Mouse (Mus musculus): ENCODE results near the gene Kdf1. TPM values are rescaled to one million over a fixed set of nuclear protein-coding genes. Genes with fewer than 3 reads are reported as not detected.
A peak's percentile ranks its signal among the peaks of the same experiment; 100 is the strongest.

The Kdf1 gene
- polyA plus RNA-seq, 1 experiment from 2014 or later, result 0.89 TPM

DNA sequence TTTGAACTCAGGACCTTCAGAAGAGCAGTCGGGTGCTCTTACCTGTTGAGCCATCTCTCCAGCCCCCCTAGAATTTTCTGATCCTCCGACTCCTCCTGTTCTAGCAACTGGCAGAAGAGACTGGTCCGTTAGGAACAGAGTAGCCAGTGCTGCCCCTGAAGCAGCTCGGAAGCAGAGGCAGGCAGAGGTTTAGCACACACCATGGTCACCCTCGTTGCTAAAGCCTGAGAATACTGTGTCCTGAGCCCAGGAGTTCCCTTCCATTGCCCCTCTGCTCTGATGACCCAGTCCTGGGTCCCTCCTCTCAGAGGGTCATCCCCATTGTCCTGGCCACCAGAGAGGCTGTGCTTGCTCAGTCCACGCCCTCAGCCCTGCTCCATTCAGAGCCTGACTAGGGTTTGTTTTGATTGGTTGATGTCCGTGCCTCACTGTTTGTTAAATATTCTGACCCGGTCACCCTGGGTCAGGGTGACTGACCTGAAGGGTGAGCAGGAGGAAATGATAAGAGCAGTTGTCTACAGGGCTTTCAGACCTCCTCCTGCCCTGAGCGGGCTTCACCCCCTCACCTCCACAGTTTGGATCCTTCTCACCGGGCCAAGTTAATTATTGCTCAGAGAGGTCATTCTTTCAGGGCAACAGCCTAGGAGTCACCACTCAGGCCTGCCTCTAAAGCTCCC, 38.4 kb downstream of the Kdf1 start:
- H3K27me3 ChIP-seq (replicated peaks; ENCODE audit: control insufficient read depth, insufficient read depth, low read length), result peaks cover 4% of the 10 kb centered on the region; the same call in 1 of the 2 replicates
- H3K4me2 ChIP-seq, result peak overlapping the region; percentile 35; the same call in 1 of the 2 replicates
- H3K9me3 ChIP-seq (ENCODE audit: control insufficient read depth, low read length), result no peaks in the 10 kb centered on the region
- no peak for DNase-seq (ENCODE audit: low spot score)
- 42% methylated on average over 10 of the region's 10 CpGs for WGBS
- H3K9ac ChIP-seq (ENCODE audit: low read depth, low read length), result no peak overlapping the region
- H3K36me3 ChIP-seq (ENCODE audit: control insufficient read depth, insufficient read depth, low read length), result no peaks in the 10 kb centered on the region
- H3K27ac ChIP-seq (ENCODE audit: low read depth, low read length), result 0 out of 2 replicates have a peak overlapping the region, but pooled peaks have one; percentile 49
- no peak overlapping the region for H3K4me3 ChIP-seq (ENCODE audit: low read depth, low read length)
- peaks cover 13% of the 10 kb centered on the region for H3K4me1 ChIP-seq (replicated peaks; ENCODE audit: control insufficient read depth, insufficient read depth, low read length)
- ATAC-seq (replicated peaks; ENCODE audit: low FRiP score), result peak; percentile 80

DNA sequence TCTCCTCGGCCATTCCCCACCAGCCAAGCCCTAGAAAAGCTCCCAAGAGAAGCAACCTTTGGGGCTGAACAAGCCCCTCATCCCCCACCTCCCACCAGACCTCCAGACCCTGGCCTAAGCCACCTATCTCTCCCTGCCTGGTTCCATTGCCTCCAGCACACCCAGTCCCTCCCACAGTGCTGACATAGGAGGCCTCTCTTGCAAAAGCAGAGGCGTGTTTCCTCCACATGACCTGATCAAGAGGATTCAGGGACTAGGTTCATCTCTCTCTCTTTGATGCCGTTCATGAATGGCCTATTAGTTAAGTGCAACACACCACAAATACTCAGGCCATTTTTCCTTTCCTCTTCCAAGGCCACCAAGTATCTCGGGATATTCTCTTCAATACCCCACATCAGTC, 41.1 kb downstream of the Kdf1 start:
- Histone ChIP-seq H3K4me3 (ENCODE audit: low read depth, low read length) (no peak overlapping the region), H3K4me1 (replicated peaks; ENCODE audit: control insufficient read depth, insufficient read depth, low read length) (no peaks in the 10 kb centered on the region), H3K9me3 (ENCODE audit: control insufficient read depth, low read length) (peaks cover 4% of the 10 kb centered on the region; the same call in 1 of the 2 replicates), H3K27ac (ENCODE audit: low read depth, low read length) (no peak overlapping the region), H3K9ac (ENCODE audit: low read depth, low read length) (no peak overlapping the region), H3K4me2 (no peak overlapping the region), H3K36me3 (ENCODE audit: control insufficient read depth, insufficient read depth, low read length) (no peaks in the 10 kb centered on the region), H3K27me3 (replicated peaks; ENCODE audit: control insufficient read depth, insufficient read depth, low read length) (peaks cover 4% of the 10 kb centered on the region; the same call in 1 of the 2 replicates)
- WGBS, result 63% methylated on average over 4 of the region's 4 CpGs
- ATAC-seq (replicated peaks; ENCODE audit: low FRiP score) (no peak), DNase-seq (ENCODE audit: low spot score) (no peak)

DNA sequence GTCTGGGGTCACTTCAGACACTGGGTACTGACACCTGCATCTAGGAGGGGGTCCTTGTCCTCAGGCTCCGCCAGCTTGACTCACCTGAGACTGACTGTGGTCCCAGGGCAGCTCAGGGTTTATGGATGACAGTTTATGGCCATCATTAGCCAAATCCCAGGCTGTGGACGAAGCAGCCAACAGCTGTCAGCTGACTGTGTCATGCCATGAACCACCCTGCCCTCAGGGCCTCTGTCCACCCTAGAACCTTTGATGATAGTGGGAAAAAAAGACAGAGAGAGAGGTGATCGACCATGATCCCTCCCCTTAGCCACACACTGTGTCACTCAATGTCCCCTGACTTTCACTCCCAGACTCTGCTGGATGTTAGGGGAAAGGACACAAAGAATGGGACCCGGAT, 42.9 kb downstream of the Kdf1 start:
- no peaks in the 10 kb centered on the region for H3K4me1 ChIP-seq (replicated peaks; ENCODE audit: control insufficient read depth, insufficient read depth, low read length)
- no peak for ATAC-seq (replicated peaks; ENCODE audit: low FRiP score)
- 78% methylated on average over 4 of the region's 4 CpGs for WGBS

GRCm38 (mm10) chr4:133563123-133563571, 44.4 kb downstream of the Kdf1 start:
- Histone ChIP-seq H3K9me3 (ENCODE audit: control insufficient read depth, low read length) (peaks cover 4% of the 10 kb centered on the region; the same call in 1 of the 2 replicates), H3K9ac (ENCODE audit: low read depth, low read length) (no peak overlapping the region), H3K4me2 (no peak overlapping the region), H3K4me1 (replicated peaks; ENCODE audit: control insufficient read depth, insufficient read depth, low read length) (no peaks in the 10 kb centered on the region), H3K4me3 (ENCODE audit: low read depth, low read length) (no peak overlapping the region), H3K27me3 (replicated peaks; ENCODE audit: control insufficient read depth, insufficient read depth, low read length) (no peaks in the 10 kb centered on the region), H3K36me3 (ENCODE audit: control insufficient read depth, insufficient read depth, low read length) (no peaks in the 10 kb centered on the region), H3K27ac (ENCODE audit: low read depth, low read length) (no peak overlapping the region)
- ATAC-seq (replicated peaks; ENCODE audit: low FRiP score), result no peak
- DNase-seq (ENCODE audit: low spot score), result no peak
- 74% methylated on average over 11 of the region's 11 CpGs for WGBS

More for the DNA sequence above, 42.9 kb downstream of the Kdf1 start:
- no peak for DNase-seq (ENCODE audit: low spot score)
- H3K27ac ChIP-seq (ENCODE audit: low read depth, low read length), result no peak overlapping the region
- H3K9me3 ChIP-seq (ENCODE audit: control insufficient read depth, low read length), result peaks cover 4% of the 10 kb centered on the region; the same call in 1 of the 2 replicates
- H3K4me2 ChIP-seq, result no peak overlapping the region
- no peaks in the 10 kb centered on the region for H3K36me3 ChIP-seq (ENCODE audit: control insufficient read depth, insufficient read depth, low read length)
- no peaks in the 10 kb centered on the region for H3K27me3 ChIP-seq (replicated peaks; ENCODE audit: control insufficient read depth, insufficient read depth, low read length)
- H3K9ac ChIP-seq (ENCODE audit: low read depth, low read length), result no peak overlapping the region
- H3K4me3 ChIP-seq (ENCODE audit: low read depth, low read length), result no peak overlapping the region

DNA sequence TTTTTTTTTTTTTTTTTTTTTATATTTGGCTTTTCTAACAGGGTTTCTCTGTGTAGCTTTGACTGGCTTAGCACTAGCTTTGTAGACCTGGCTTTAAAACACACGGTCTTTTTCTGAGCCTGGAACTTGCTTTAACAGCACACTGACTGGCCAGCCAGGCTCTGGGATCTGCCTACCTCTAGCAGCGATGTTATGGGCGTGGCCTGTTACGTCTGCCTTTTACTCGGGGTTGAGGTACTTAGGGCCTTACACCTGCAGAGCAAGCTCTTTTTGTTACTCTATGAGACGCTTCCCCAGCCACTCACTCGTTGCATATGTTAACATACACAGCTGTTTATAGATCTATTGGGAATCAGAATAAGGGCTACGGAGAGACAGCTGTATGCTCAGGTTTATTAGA, 48.5 kb downstream of the Kdf1 start:
- DNase-seq (ENCODE audit: low spot score) (no peak), ATAC-seq (replicated peaks; ENCODE audit: low FRiP score) (no peak)
- WGBS, result 31% methylated on average over 8 of the region's 8 CpGs
- no peaks in the 10 kb centered on the region for H3K4me1 ChIP-seq (replicated peaks; ENCODE audit: control insufficient read depth, insufficient read depth, low read length)
- no peak overlapping the region for H3K9ac ChIP-seq (ENCODE audit: low read depth, low read length)
- no peaks in the 10 kb centered on the region for H3K27me3 ChIP-seq (replicated peaks; ENCODE audit: control insufficient read depth, insufficient read depth, low read length)
- H3K36me3 ChIP-seq (ENCODE audit: control insufficient read depth, insufficient read depth, low read length), result no peaks in the 10 kb centered on the region
- no peak overlapping the region for H3K27ac ChIP-seq (ENCODE audit: low read depth, low read length)
- peaks cover 4% of the 10 kb centered on the region; the same call in 1 of the 2 replicates for H3K9me3 ChIP-seq (ENCODE audit: control insufficient read depth, low read length)
- H3K4me3 ChIP-seq (ENCODE audit: low read depth, low read length), result no peak overlapping the region
- H3K4me2 ChIP-seq, result no peak overlapping the region

GRCm38 (mm10) chr4:133569291-133570065, 50.7 kb downstream of the Kdf1 start:
- Histone ChIP-seq H3K36me3 (ENCODE audit: control insufficient read depth, insufficient read depth, low read length) (no peaks in the 10 kb centered on the region), H3K9ac (ENCODE audit: low read depth, low read length) (no peak overlapping the region), H3K27me3 (replicated peaks; ENCODE audit: control insufficient read depth, insufficient read depth, low read length) (no peaks in the 10 kb centered on the region), H3K4me2 (no peak overlapping the region; the same call in 1 of the 2 replicates), H3K27ac (ENCODE audit: low read depth, low read length) (no peak overlapping the region), H3K9me3 (ENCODE audit: control insufficient read depth, low read length) (peaks cover 1% of the 10 kb centered on the region; the same call in 1 of the 2 replicates), H3K4me3 (ENCODE audit: low read depth, low read length) (no peak overlapping the region), H3K4me1 (replicated peaks; ENCODE audit: control insufficient read depth, insufficient read depth, low read length) (no peaks in the 10 kb centered on the region)
- 79% methylated on average over 10 of the region's 10 CpGs for WGBS
- DNase-seq (ENCODE audit: low spot score), result no peak
- ATAC-seq (replicated peaks; ENCODE audit: low FRiP score), result no peak

GRCm38 (mm10) chr4:133570066-133570466, 51.3 kb downstream of the Kdf1 start:
- no peak overlapping the region for H3K4me3 ChIP-seq (ENCODE audit: low read depth, low read length)
- no peak for DNase-seq (ENCODE audit: low spot score)
- no peaks in the 10 kb centered on the region for H3K9me3 ChIP-seq (ENCODE audit: control insufficient read depth, low read length)
- H3K9ac ChIP-seq (ENCODE audit: low read depth, low read length), result no peak overlapping the region
- H3K4me2 ChIP-seq, result no peak overlapping the region; the same call in 1 of the 2 replicates
- ATAC-seq (replicated peaks; ENCODE audit: low FRiP score), result no peak
- WGBS, result 46% methylated on average over 10 of the region's 10 CpGs
- no peaks in the 10 kb centered on the region for H3K4me1 ChIP-seq (replicated peaks; ENCODE audit: control insufficient read depth, insufficient read depth, low read length)
- no peaks in the 10 kb centered on the region for H3K36me3 ChIP-seq (ENCODE audit: control insufficient read depth, insufficient read depth, low read length)
- H3K27me3 ChIP-seq (replicated peaks; ENCODE audit: control insufficient read depth, insufficient read depth, low read length), result no peaks in the 10 kb centered on the region
- H3K27ac ChIP-seq (ENCODE audit: low read depth, low read length), result no peak overlapping the region; the same call in 1 of the 2 replicates

DNA sequence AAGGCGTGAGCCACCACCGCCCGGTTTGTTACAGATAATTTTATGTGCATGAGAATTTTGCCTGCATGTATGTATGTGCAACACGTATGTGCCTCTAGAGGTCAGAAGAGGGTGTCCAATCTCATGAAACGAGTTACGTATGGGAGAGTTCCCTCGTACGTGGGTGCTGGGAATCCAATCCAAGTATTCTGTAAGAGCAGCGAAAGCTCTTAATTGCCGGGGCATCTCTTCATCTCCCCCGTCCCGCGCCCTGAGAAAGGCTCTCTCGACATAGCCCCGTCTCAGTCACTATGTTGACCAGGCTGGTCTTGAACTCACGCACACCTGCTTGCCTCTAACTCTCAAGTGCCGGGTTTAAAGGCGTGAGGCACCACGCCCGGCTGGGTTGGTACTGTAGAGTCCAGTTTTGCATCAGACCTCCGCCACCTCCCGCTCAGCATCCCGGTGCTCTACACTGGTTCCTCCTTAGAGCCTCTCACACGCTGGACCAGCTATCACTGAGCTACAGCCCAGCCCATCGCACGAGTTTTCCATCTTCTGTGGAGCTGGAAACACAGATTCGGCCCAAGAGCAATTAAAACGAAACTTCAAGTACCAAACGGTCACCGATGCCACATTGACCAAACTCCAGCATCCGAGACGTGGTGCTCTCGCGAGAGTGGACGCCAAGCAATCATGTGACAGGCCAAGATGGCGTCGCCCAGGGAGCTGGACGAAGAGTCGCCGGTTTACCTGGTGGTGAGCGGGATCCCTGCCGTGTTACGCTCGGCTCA, 55.5 kb downstream of the Kdf1 start, which contains the start of gene Gpatch3:
Gpatch3 (plus strand) TSS at position 676 of the 773 bp plus-strand sequence.
- Histone ChIP-seq H3K27me3 (replicated peaks; ENCODE audit: control insufficient read depth, insufficient read depth, low read length) (no peaks in the 10 kb centered on the region), H3K9me3 (ENCODE audit: control insufficient read depth, low read length) (no peaks in the 10 kb centered on the region), H3K4me2 (peak within 1 kb of the TSS; percentile 76), H3K9ac (ENCODE audit: low read depth, low read length) (peak within 1 kb of the TSS; percentile 81), H3K27ac (ENCODE audit: low read depth, low read length) (peak within 1 kb of the TSS; percentile 63; the same call in 1 of the 2 replicates), H3K4me3 (ENCODE audit: low read depth, low read length) (peak within 1 kb of the TSS; percentile 85), H3K36me3 (ENCODE audit: control insufficient read depth, insufficient read depth, low read length) (peaks cover 8% of the 10 kb centered on the region), H3K4me1 (replicated peaks; ENCODE audit: control insufficient read depth, insufficient read depth, low read length) (peaks cover 2% of the 10 kb centered on the region; the same call in 1 of the 2 replicates)
- 5% methylated on average over 44 of the region's 44 CpGs for WGBS
- peak; percentile 87 for DNase-seq (ENCODE audit: low spot score)
- peak; percentile 84 for ATAC-seq (replicated peaks; ENCODE audit: low FRiP score)
